Mouse (Mus musculus) granulocyte monocyte progenitor cell, adult 5-6 weeks (primary cell): ENCODE measurements at regions not wholly inside any gene's neighbourhood (a gene's known extent, or its start where the extent isn't known, plus 50 kb on each side); places are given as distances from the start of the nearest gene placed in this dataset.

Experiments used
- ATAC-seq: replicated peaks from 2 replicates; pipeline ENCODE4 v1.8.0; 2016; ENCODE audit warnings: mild to moderate bottlenecking, moderate TSS enrichment, inconsistent platforms; ENCODE audit not compliant: poor library complexity, severe bottlenecking

DNA sequence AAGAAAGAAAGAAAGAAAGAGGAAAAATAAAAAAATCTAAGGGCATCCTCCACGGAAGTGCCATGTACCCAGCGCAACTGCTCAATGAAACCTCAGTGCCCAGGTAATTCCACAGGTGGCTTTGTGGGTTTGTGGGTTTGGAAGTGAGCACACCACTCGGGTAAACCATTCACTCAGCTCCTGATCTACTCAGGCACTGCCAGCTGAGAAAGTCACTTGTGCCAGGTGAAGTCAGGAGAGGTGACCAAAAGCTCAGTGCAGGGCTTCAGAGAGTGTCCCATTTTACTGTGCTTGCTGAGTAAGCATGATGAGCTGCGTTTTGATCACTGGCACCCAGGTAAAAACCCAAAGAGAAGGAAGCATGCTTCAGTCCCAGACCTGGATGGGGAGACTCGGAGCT is 260.5 kb upstream of the Maf start:
- no peak for ATAC-seq

- ATAC-seq, result no peak
Measured at GRCm38 (mm10) chr8:115965981-115966380, 258.4 kb upstream of the Maf start.

DNA sequence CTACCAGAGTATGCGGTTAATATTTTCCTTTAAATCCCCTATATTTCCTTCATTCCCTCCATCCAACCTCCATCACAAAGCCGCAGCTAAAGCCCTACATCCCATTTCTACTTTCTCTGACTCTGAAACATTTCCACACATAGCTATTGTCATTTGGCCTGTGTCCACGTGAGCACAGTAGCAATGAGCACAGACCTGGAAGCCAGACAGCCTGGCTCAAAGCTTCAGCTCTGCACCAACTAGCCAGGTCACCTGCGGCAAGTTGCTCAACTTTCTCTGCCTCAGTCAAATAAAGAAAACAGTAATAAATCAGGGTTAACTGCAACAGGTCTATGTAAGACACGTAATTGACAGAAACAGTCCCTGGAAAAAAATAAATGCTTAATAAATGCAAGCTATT is 247.8 kb upstream of the Maf start:
- no peak for ATAC-seq

GRCm38 (mm10) chr8:115953783-115954470 is 246.3 kb upstream of the Maf start:
- ATAC-seq, result no peak

DNA sequence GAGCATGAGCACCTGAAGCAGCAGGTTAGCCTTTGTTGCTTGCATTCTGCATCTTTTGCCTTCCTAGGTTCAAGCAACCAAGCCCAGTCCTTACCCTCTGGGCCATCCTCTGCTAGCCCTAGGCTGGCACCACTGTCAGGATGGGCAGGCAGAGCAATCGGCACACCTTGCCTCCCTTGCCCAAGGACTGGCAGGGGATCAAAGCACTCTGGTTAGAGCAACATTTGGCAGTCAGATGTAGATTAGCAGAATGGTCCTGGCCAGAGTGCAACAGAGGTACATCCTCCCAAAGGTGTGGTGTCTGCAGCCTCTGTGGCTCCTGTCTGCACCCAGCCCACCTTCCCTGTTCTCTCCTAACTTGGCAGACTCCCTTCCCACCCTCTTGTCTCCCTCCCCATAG is 244.9 kb upstream of the Maf start:
- ATAC-seq, result no peak

- ATAC-seq, result no peak
Measured at GRCm38 (mm10) chr8:115948916-115949315, 241.3 kb upstream of the Maf start.

- ATAC-seq, result peak; percentile 83
Measured at GRCm38 (mm10) chr8:115948036-115948435, 240.4 kb upstream of the Maf start.

DNA sequence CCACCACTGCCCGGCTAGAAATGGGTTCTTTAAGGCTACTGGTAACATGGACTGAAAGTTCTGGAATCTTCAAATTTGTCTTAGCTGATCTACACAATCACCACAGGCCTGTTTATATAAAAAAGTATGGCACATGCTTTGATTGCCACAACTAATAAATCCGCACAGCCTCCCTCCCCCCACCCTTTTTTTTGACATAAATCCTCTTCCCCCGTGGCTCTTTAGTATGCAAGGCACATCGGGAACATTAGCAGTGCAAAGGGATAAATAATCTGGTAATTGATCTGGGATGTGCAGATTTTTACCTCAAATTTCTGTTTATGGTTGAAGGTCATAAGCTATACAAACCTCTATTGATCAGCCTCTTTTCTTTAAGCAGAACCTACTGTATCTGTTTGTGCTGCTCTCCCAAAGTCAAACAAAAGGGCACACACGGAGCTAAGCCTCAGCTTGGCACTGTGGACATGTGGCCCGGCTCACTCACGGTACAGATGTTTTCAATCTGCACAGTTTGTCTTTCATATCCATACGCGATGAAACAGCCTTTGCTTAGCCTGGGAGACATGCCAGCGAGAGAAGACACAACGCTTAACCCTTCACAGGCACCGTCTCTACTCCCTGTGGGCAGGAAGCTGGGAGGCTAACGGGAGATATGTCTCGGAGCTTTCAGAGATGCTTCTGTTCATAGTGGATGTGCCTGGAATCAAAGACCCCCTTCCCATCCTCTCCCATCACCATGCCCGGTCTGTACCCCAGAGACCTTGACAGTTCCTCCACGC is 235.3 kb upstream of the Maf start:
- no peak for ATAC-seq

DNA sequence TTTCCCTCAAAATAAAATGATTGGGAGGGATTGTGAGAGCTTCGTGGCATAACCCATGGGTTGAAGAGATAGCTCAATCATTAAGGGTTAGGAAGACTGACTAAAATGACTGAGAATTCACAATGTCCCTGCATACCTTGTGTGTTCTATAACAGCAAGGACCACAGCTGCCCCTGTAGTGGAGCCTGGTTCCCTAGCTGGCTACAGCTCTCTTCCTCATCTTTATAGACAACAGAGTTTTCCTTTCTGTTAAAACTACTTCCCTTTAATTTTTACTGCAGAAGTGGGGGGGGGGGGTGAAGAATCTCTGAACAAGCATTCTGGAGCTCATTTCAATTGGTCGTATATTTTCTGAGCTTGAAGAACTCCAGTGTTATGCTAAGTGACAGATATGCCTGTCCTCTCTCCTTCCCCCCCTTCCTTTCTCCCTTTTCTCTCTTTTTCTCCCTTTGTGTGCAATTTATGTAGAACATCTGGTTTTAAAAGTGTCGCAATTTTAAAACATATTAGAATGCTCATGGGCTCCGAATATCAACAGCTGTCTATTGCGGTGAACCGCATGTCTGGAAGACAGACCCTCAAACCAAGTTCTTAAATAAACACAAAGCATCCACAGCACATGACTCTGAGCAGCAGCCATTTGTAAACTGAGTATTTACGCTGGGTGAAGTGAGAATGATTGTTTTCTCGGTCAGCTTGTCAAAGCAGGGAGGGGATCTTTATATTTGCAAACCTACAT is 222.0 kb upstream of the Maf start:
- peak; percentile 88 for ATAC-seq

- peak; percentile 85 for ATAC-seq
Measured at GRCm38 (mm10) chr8:115921889-115922288, 214.3 kb upstream of the Maf start.

DNA sequence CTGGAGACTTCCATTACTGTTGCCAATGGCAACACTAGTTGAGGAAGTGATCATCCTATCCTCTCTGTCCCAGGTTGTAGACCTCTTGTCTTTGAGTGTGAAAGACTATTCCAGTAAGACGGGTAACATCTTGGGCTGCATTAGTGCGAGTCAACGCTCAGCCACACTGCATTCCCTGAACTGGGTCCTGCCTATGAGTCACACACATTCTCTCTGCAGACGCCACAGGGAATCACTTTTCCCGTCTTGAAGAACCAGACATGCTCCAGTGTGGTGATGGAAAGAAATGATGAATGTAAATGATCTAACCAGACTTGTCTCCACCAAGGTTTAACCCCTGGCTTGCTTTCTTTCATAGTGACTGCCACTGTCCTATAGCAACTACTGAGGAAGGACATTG is 199.1 kb upstream of the Maf start:
- ATAC-seq, result no peak

GRCm38 (mm10) chr8:115903853-115904420 is 196.3 kb upstream of the Maf start:
- no peak for ATAC-seq

DNA sequence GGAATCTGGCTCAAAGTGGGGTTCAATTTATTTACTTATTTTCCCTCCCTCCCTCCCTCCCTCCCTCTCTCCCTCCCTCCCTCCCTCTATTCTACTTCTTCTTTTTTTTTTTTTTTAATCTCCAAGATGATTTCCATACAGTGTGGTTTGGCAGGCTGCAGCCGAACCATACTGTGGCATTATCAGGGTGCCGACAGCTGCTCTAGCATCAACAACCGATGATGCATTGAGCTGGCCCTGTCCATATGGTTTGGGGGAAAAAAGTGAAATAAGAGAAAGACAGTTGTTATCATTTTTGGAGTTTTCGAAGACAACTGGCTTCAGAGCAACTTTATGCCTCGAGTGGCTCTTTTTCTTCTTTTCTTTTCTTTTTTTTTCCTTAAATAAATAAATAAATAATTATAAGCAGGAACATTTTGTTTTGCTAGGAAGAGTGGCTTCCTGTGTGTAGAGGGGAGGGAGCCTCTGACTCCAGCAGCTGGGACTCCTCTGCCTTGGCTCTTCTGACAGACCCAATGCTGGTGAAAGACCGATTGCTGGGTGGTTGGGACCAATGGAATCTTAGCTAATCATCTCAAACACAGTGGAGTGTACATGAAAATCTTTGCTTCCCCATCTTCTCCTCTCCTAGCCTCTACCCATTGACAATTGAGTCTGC is 190.1 kb upstream of the Maf start:
- ATAC-seq, result peak; percentile 52; the same call in 1 of the 2 replicates

DNA sequence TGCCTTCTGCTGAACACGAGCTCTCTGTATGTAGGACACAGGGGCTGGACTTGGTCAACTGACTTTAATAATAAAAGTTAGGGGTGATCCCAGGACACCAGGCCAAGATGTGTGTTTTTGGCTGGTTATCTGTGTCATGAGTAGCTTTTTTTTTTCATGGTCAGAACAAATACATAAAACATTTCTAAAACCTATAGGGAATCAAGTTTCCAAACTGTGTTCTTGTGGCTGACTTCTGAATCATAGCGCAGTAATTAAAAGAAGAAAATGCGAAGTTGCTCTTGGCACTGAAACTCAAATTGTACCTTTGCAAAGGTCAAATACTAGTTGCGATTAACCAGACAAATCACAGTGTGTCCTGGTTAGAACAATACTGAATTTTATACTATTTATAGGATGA is 189.5 kb upstream of the Maf start:
- ATAC-seq, result no peak

GRCm38 (mm10) chr8:115896066-115896465 is 188.5 kb upstream of the Maf start:
- no peak for ATAC-seq

- ATAC-seq, result no peak
Measured at GRCm38 (mm10) chr8:115888278-115888677, 180.7 kb upstream of the Maf start.

DNA sequence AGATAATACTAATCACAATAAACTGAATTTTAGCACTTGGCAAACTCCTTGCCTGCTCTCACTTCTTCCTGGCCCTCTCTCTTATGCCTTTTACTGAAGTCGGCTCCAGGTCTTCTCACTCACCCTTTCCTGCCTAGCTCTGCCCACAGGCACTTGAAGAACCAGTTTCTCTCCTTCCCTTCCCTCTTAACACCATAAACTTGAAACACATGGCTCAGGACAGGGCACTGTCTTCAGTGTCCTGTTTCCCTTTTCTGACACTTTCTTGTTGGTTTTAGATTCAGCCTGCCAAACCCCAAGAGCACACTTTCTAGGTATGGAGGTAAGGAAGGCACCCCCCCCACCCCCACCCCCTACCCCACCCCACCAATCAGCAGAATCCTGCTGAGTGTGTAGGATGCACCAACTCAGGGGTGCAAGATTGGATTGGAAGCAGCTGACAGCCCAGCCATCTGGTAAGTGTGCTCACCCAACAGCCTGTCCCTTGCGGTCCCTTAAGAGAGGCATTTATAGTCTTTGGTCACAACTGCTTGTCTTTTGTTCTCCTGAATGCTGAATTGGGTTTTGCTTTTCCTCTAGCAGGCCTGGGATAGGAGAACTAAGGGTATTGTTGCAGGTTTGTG is 177.6 kb upstream of the Maf start:
- ATAC-seq, result no peak

DNA sequence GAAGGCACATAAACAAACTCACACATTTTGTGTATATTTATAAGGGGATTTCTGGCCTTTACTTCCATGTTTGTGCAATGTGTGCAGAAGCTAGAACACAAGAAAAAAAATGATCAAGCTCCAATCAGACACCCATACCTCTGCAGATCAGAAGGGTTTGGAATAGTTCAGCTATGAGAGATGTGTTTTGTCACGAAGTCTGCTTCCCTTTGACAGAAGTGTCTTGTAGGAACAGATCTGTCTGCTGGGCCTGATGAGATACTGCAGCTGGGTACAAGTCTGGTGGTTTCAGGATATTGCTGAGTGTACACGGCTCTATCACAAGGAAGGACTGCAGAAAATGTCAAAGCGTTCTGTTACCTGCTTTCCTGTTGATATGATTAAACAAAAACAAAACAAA is 176.2 kb upstream of the Maf start:
- no peak for ATAC-seq

DNA sequence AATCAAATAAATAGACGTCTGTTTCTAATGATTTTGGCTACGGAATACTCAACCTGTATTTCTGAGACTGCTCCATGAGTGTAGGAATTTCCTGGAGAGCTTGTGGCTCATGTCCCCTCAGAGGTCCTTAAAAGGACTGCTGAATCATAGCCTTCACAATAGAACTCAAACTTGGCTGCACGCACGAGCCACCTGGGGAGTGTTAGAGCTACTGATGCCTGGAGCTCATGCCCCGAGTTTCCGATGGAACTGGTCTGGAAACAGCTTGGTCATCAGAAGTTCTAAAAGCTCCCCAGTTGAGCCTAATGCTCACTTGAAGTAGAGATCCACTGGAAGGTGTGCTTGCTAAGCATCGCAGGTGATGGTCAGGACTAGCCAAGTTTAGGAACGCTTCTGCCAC is 174.3 kb upstream of the Maf start:
- ATAC-seq, result no peak

DNA sequence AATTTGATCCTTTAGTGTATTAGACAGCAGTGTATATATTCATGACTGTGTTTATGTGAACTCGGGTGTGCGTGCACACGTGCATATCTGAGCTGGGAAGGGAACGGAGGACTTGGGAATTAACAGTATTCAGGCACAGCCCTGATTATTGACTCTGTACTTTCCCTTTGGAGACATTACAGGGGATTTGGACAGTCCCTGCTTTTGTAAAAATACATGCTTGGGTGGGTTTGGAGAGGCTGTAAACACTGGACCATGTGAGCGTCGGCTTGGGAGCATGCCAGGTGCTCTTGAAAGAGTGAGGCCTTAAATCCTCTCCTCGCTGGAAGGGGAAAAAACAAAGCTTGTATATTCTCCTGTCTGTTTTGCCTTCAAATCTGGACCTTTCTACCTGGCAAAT is 167.2 kb upstream of the Maf start:
- ATAC-seq, result no peak
